Mouse (Mus musculus): ENCODE measurements around the gene Fkbp9. TPM values are rescaled to one million over a fixed set of nuclear protein-coding genes. Genes with fewer than 3 reads are reported as not detected.

The Fkbp9 gene
- polyA plus RNA-seq, 1 experiment from 2014 or later: 61.7 TPM

GRCm38 (mm10) chr6:56904330-56904729 lies 72.5 kb downstream of the Fkbp9 start:
- Histone ChIP-seq H3K9ac (ENCODE audit: low read length) (no peak overlapping the region), H3K4me3 (ENCODE audit: low read depth, low read length) (no peak overlapping the region), H3K27ac (ENCODE audit: low read depth, low read length) (no peak overlapping the region), H3K4me2 (ENCODE audit: low read depth) (no peak overlapping the region), H3K9me3 (ENCODE audit: control insufficient read depth, low read length) (no peaks in the 10 kb centered on the region), H3K27me3 (ENCODE audit: control insufficient read depth, insufficient read depth, low read length) (no peaks in the 10 kb centered on the region), H3K4me1 (ENCODE audit: control insufficient read depth, insufficient read depth, low read length) (no peaks in the 10 kb centered on the region), H3K36me3 (ENCODE audit: control insufficient read depth, insufficient read depth, low read length) (no peaks in the 10 kb centered on the region)
- DNase-seq (ENCODE audit: low spot score) (no peak), ATAC-seq (ENCODE audit: insufficient read depth, low FRiP score, low TSS enrichment) (no peak)
- 88% methylated on average over 1 of the region's 1 CpGs for WGBS

- ATAC-seq (ENCODE audit: insufficient read depth, low FRiP score, low TSS enrichment) (no peak), DNase-seq (ENCODE audit: low spot score) (no peak)
- Histone ChIP-seq H3K9me3 (ENCODE audit: control insufficient read depth, low read length) (no peaks in the 10 kb centered on the region), H3K27ac (ENCODE audit: low read depth, low read length) (no peak overlapping the region), H3K36me3 (ENCODE audit: control insufficient read depth, insufficient read depth, low read length) (no peaks in the 10 kb centered on the region), H3K4me1 (ENCODE audit: control insufficient read depth, insufficient read depth, low read length) (no peaks in the 10 kb centered on the region), H3K27me3 (ENCODE audit: control insufficient read depth, insufficient read depth, low read length) (no peaks in the 10 kb centered on the region), H3K4me2 (ENCODE audit: low read depth) (no peak overlapping the region), H3K4me3 (ENCODE audit: low read depth, low read length) (no peak overlapping the region), H3K9ac (ENCODE audit: low read length) (no peak overlapping the region)
- WGBS: 84% methylated on average over 2 of the region's 2 CpGs
These were observed 73.1 kb downstream of the Fkbp9 start for GRCm38 (mm10) chr6:56904982-56905381.

GRCm38 (mm10) chr6:56905486-56905885 lies 73.6 kb downstream of the Fkbp9 start:
- DNase-seq (ENCODE audit: low spot score) (no peak), ATAC-seq (ENCODE audit: insufficient read depth, low FRiP score, low TSS enrichment) (no peak)
- H3K9me3 ChIP-seq (ENCODE audit: control insufficient read depth, low read length): no peaks in the 10 kb centered on the region
- no peaks in the 10 kb centered on the region for H3K36me3 ChIP-seq (ENCODE audit: control insufficient read depth, insufficient read depth, low read length)
- H3K27me3 ChIP-seq (ENCODE audit: control insufficient read depth, insufficient read depth, low read length): no peaks in the 10 kb centered on the region
- H3K4me1 ChIP-seq (ENCODE audit: control insufficient read depth, insufficient read depth, low read length): no peaks in the 10 kb centered on the region
- no peak overlapping the region for H3K4me3 ChIP-seq (ENCODE audit: low read depth, low read length)
- H3K27ac ChIP-seq (ENCODE audit: low read depth, low read length): no peak overlapping the region
- H3K4me2 ChIP-seq (ENCODE audit: low read depth): no peak overlapping the region
- no peak overlapping the region for H3K9ac ChIP-seq (ENCODE audit: low read length)
- 88% methylated on average over 5 of the region's 5 CpGs for WGBS

- Histone ChIP-seq H3K36me3 (ENCODE audit: control insufficient read depth, insufficient read depth, low read length) (no peaks in the 10 kb centered on the region), H3K4me1 (ENCODE audit: control insufficient read depth, insufficient read depth, low read length) (no peaks in the 10 kb centered on the region), H3K4me2 (ENCODE audit: low read depth) (no peak overlapping the region), H3K9ac (ENCODE audit: low read length) (no peak overlapping the region), H3K4me3 (ENCODE audit: low read depth, low read length) (no peak overlapping the region), H3K27me3 (ENCODE audit: control insufficient read depth, insufficient read depth, low read length) (no peaks in the 10 kb centered on the region), H3K9me3 (ENCODE audit: control insufficient read depth, low read length) (no peaks in the 10 kb centered on the region), H3K27ac (ENCODE audit: low read depth, low read length) (no peak overlapping the region)
- 82% methylated on average over 8 of the region's 8 CpGs for WGBS
- DNase-seq (ENCODE audit: low spot score): no peak
- no peak for ATAC-seq (ENCODE audit: insufficient read depth, low FRiP score, low TSS enrichment)
These were observed 74.4 kb downstream of the Fkbp9 start for GRCm38 (mm10) chr6:56906121-56906846.

GRCm38 (mm10) chr6:56907973-56908372 lies 76.1 kb downstream of the Fkbp9 start:
- WGBS: 94% methylated on average over 3 of the region's 3 CpGs

GRCm38 (mm10) chr6:56908397-56908796 lies 76.5 kb downstream of the Fkbp9 start:
- 91% methylated on average over 2 of the region's 2 CpGs for WGBS
- Histone ChIP-seq H3K9ac (ENCODE audit: low read length) (no peak overlapping the region), H3K36me3 (ENCODE audit: control insufficient read depth, insufficient read depth, low read length) (no peaks in the 10 kb centered on the region), H3K27me3 (ENCODE audit: control insufficient read depth, insufficient read depth, low read length) (no peaks in the 10 kb centered on the region), H3K4me2 (ENCODE audit: low read depth) (no peak overlapping the region), H3K4me3 (ENCODE audit: low read depth, low read length) (no peak overlapping the region), H3K27ac (ENCODE audit: low read depth, low read length) (no peak overlapping the region), H3K9me3 (ENCODE audit: control insufficient read depth, low read length) (no peaks in the 10 kb centered on the region), H3K4me1 (ENCODE audit: control insufficient read depth, insufficient read depth, low read length) (no peaks in the 10 kb centered on the region)
- DNase-seq (ENCODE audit: low spot score) (no peak), ATAC-seq (ENCODE audit: insufficient read depth, low FRiP score, low TSS enrichment) (no peak)

More at GRCm38 (mm10) chr6:56907973-56908372, 76.1 kb downstream of the Fkbp9 start:
- H3K27ac ChIP-seq (ENCODE audit: low read depth, low read length): no peak overlapping the region
- H3K9ac ChIP-seq (ENCODE audit: low read length): no peak overlapping the region
- no peak overlapping the region for H3K4me2 ChIP-seq (ENCODE audit: low read depth)
- H3K4me3 ChIP-seq (ENCODE audit: low read depth, low read length): no peak overlapping the region
- H3K9me3 ChIP-seq (ENCODE audit: control insufficient read depth, low read length): no peaks in the 10 kb centered on the region
- no peak for ATAC-seq (ENCODE audit: insufficient read depth, low FRiP score, low TSS enrichment)
- no peaks in the 10 kb centered on the region for H3K27me3 ChIP-seq (ENCODE audit: control insufficient read depth, insufficient read depth, low read length)
- DNase-seq (ENCODE audit: low spot score): no peak
- no peaks in the 10 kb centered on the region for H3K4me1 ChIP-seq (ENCODE audit: control insufficient read depth, insufficient read depth, low read length)
- H3K36me3 ChIP-seq (ENCODE audit: control insufficient read depth, insufficient read depth, low read length): no peaks in the 10 kb centered on the region

- Histone ChIP-seq H3K4me2 (ENCODE audit: low read depth) (no peak overlapping the region), H3K4me3 (ENCODE audit: low read depth, low read length) (no peak overlapping the region), H3K27ac (ENCODE audit: low read depth, low read length) (no peak overlapping the region), H3K27me3 (ENCODE audit: control insufficient read depth, insufficient read depth, low read length) (no peaks in the 10 kb centered on the region), H3K4me1 (ENCODE audit: control insufficient read depth, insufficient read depth, low read length) (no peaks in the 10 kb centered on the region), H3K36me3 (ENCODE audit: control insufficient read depth, insufficient read depth, low read length) (no peaks in the 10 kb centered on the region), H3K9ac (ENCODE audit: low read length) (no peak overlapping the region), H3K9me3 (ENCODE audit: control insufficient read depth, low read length) (no peaks in the 10 kb centered on the region)
- ATAC-seq (ENCODE audit: insufficient read depth, low FRiP score, low TSS enrichment): peak; percentile 71; the same call in 1 of the 2 replicates
- peak; percentile 54 for DNase-seq (ENCODE audit: low spot score)
- 18% methylated on average over 4 of the region's 4 CpGs for WGBS
These were observed 77.1 kb downstream of the Fkbp9 start for GRCm38 (mm10) chr6:56908912-56909311.

GRCm38 (mm10) chr6:56910910-56911309 lies 79.1 kb downstream of the Fkbp9 start:
- ATAC-seq (ENCODE audit: insufficient read depth, low FRiP score, low TSS enrichment) (no peak), DNase-seq (ENCODE audit: low spot score) (no peak)
- H3K9ac ChIP-seq (ENCODE audit: low read length): no peak overlapping the region
- H3K27me3 ChIP-seq (ENCODE audit: control insufficient read depth, insufficient read depth, low read length): no peaks in the 10 kb centered on the region
- H3K4me2 ChIP-seq (ENCODE audit: low read depth): no peak overlapping the region
- H3K4me3 ChIP-seq (ENCODE audit: low read depth, low read length): no peak overlapping the region
- H3K27ac ChIP-seq (ENCODE audit: low read depth, low read length): no peak overlapping the region
- H3K36me3 ChIP-seq (ENCODE audit: control insufficient read depth, insufficient read depth, low read length): no peaks in the 10 kb centered on the region
- no peaks in the 10 kb centered on the region; the same call in 1 of the 2 replicates for H3K9me3 ChIP-seq (ENCODE audit: control insufficient read depth, low read length)
- no peaks in the 10 kb centered on the region for H3K4me1 ChIP-seq (ENCODE audit: control insufficient read depth, insufficient read depth, low read length)
- WGBS: 83% methylated on average over 2 of the region's 2 CpGs

- no peaks in the 10 kb centered on the region for H3K4me1 ChIP-seq (ENCODE audit: control insufficient read depth, insufficient read depth, low read length)
- H3K27ac ChIP-seq (ENCODE audit: low read depth, low read length): no peak overlapping the region
- no peak overlapping the region for H3K9ac ChIP-seq (ENCODE audit: low read length)
- no peak overlapping the region for H3K4me3 ChIP-seq (ENCODE audit: low read depth, low read length)
- H3K27me3 ChIP-seq (ENCODE audit: control insufficient read depth, insufficient read depth, low read length): no peaks in the 10 kb centered on the region
- WGBS: 79% methylated on average over 2 of the region's 2 CpGs
- H3K4me2 ChIP-seq (ENCODE audit: low read depth): no peak overlapping the region
- DNase-seq (ENCODE audit: low spot score): no peak
- no peaks in the 10 kb centered on the region; the same call in 1 of the 2 replicates for H3K9me3 ChIP-seq (ENCODE audit: control insufficient read depth, low read length)
- no peaks in the 10 kb centered on the region for H3K36me3 ChIP-seq (ENCODE audit: control insufficient read depth, insufficient read depth, low read length)
- ATAC-seq (ENCODE audit: insufficient read depth, low FRiP score, low TSS enrichment): no peak
These were observed 81.4 kb downstream of the Fkbp9 start for GRCm38 (mm10) chr6:56913092-56913858.

All from neural tube, embryonic 11.5 days (tissue).